Mouse (Mus musculus) ES-E14 (cell line): Measurements from ENCODE around the gene Vamp8. TPM values are rescaled to one million over a fixed set of nuclear protein-coding genes. Genes with fewer than 3 reads are reported as not detected.

ENCODE experiments used
- DNase-seq: peaks from one replicate; pipeline ENCODE4 v3.0.0-alpha.2; 2013; ENCODE audit warnings: low read depth, low spot score
- H3K27ac ChIP-seq: 2 replicates; pipeline ENCODE4 v1.5.1; 2012; ENCODE audit warnings: low read depth, mild to moderate bottlenecking, low read length, moderate library complexity, mixed read lengths; ENCODE audit not compliant: poor library complexity, insufficient read depth, severe bottlenecking
- H3K36me3 ChIP-seq: 2 replicates; pipeline ENCODE4 v1.6.1; 2012; ENCODE audit warnings: mild to moderate bottlenecking, low read length, moderate library complexity, mixed read lengths; ENCODE audit not compliant: control insufficient read depth, poor library complexity, insufficient read depth, severe bottlenecking
- H3K4me1 ChIP-seq, 2 experiments: fragments of 150-350 bp in 1 of 2; sonication (generic) in 1 of 2; 2 replicates each; pipeline ENCODE4 v1.6.1; 2012; ENCODE audit warnings: low read length in 2 of 2, mild to moderate bottlenecking in 1 of 2, mixed read lengths in 1 of 2; ENCODE audit not compliant: control insufficient read depth in 2 of 2, insufficient read depth in 2 of 2, poor library complexity in 1 of 2
- H3K4me3 ChIP-seq, 2 experiments: fragments of 150-350 bp in 1 of 2; sonication (generic) in 1 of 2; 2 replicates each; pipeline ENCODE4 v1.5.1; 2012; ENCODE audit warnings: low read length in 2 of 2, low read depth in 1 of 2, mild to moderate bottlenecking in 1 of 2, mixed read lengths in 1 of 2; ENCODE audit not compliant: insufficient read depth in 1 of 2, poor library complexity in 1 of 2, severe bottlenecking in 1 of 2
- H3K9ac ChIP-seq: 2 replicates; pipeline ENCODE4 v1.6.1; 2012; ENCODE audit warnings: low read depth, mild to moderate bottlenecking, low read length, mixed read lengths; ENCODE audit not compliant: poor library complexity, insufficient read depth, severe bottlenecking
- H3K9me3 ChIP-seq: fragments of 150-350 bp; sonication (generic); 2 replicates; pipeline ENCODE4 v1.6.1; 2012; ENCODE audit warnings: low read depth, mild to moderate bottlenecking, low read length; ENCODE audit not compliant: control insufficient read depth, insufficient read depth
- CHD2 ChIP-seq: IDR thresholded peaks from 2 replicates; pipeline ENCODE4 v1.6.1; 2014; ENCODE audit warnings: mild to moderate bottlenecking, low read depth, low read length, inconsistent platforms
- HCFC1 ChIP-seq: IDR thresholded peaks from 2 replicates; pipeline ENCODE4 v1.6.1; 2012; ENCODE audit warnings: low read length, inconsistent platforms, borderline replicate concordance; ENCODE audit not compliant: insufficient read depth
- MAFK ChIP-seq: IDR thresholded peaks from 2 replicates; pipeline ENCODE4 v1.6.1; 2014; ENCODE audit warnings: mild to moderate bottlenecking, low read depth, low read length, inconsistent platforms; ENCODE audit not compliant: insufficient read depth
- ZC3H11A ChIP-seq: IDR thresholded peaks from 2 replicates; pipeline ENCODE4 v1.6.1; 2012; ENCODE audit warnings: low read depth, mild to moderate bottlenecking, inconsistent platforms, low read length, borderline replicate concordance
- ZNF384 ChIP-seq: IDR thresholded peaks from 2 replicates; pipeline ENCODE4 v1.6.1; 2012; ENCODE audit warnings: low read depth, low read length, inconsistent platforms
- in situ Hi-C, 2 experiments: fragments of 600-800 bp; cut with MboI; formaldehyde crosslinking; loops; one replicate each; pipeline ENCODE4 v1.15.1; 2025; ENCODE audit warnings: low sequenced_read_pairs in 2 of 2, inconsistent platforms in 1 of 2; ENCODE audit not compliant: unreplicated experiment in 2 of 2
- total RNA-seq: library from RNA; depleted of rRNA; stranded (reverse); fragments of 300-350 nt; gene quantifications from 2 replicates; pipeline ENCODE4 v1.2.3, GENCODE M21; 2012

Vamp8 gene
- total RNA-seq, 1 experiment, result 44.0 TPM

DNA sequence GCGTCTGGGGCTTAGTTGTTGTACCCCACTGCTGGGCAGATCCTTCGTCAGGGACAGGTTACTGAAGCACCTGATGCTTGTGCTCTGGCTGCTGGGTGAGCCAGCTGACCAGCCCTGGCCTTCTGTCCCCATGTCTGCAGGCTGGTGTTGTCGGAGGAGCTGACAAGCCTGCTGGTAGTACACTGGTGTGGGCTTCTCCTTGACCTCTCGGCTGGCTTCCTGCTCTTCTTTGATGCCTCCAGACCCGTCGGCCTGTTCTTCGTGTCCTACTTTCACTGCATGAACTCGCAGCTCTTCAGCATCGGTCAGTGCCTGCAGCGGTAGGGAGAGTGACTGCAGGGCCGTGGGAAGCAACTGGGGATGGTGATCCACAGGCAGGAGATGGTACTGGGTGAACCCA is 35.1 kb upstream of the Vamp8 start:
- peaks cover 12% of the 10 kb centered on the region for H3K36me3 ChIP-seq
- no peak for TF ChIP-seq ZNF384
- in situ Hi-C loops, result loop anchor here (5.0 kb wide), 1 partner anchor 112 kb away; no protein-coding TSS in a partner anchor
- H3K9me3 ChIP-seq, result no peaks in the 10 kb centered on the region
- H3K4me3 ChIP-seq, result no peak overlapping the region
- H3K4me1 ChIP-seq, result no peaks in the 10 kb centered on the region
- DNase-seq, result no peak
- H3K27ac ChIP-seq, result no peak overlapping the region
- H3K9ac ChIP-seq, result no peak overlapping the region

DNA sequence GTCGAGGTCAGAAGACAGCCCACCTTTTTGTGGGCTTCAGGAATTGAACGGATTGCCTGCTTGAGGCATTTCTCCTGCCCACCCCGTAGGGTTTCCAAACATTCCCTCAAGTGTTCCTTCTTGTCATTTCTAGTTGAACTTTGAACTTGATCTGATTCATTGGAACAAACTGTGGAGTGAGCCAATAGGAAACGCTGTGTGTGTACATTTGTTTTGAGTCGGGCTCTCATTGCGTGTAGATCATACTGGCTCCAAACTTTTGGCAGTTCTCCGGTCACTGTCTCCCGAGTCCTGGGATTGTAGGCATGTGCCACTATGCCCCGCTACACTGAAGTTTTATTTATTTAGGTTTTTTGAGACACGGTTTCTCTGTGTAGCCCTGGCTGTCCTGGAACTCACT is 30.4 kb upstream of the Vamp8 start:
- H3K36me3 ChIP-seq, result peaks cover 12% of the 10 kb centered on the region
- no peak overlapping the region for H3K9ac ChIP-seq
- no peak overlapping the region for H3K27ac ChIP-seq
- in situ Hi-C loops, result loop anchor here (25.0 kb wide), 1 partner anchor 416 kb away; no protein-coding TSS in a partner anchor
- no peak overlapping the region for H3K4me3 ChIP-seq
- no peak for TF ChIP-seq ZC3H11A
- TF ChIP-seq ZNF384, result no peak
- no peak for TF ChIP-seq CHD2
- TF ChIP-seq HCFC1, result no peak
- TF ChIP-seq MAFK, result no peak
- no peaks in the 10 kb centered on the region for H3K4me1 ChIP-seq
- no peaks in the 10 kb centered on the region for H3K9me3 ChIP-seq
- DNase-seq, result no peak

DNA sequence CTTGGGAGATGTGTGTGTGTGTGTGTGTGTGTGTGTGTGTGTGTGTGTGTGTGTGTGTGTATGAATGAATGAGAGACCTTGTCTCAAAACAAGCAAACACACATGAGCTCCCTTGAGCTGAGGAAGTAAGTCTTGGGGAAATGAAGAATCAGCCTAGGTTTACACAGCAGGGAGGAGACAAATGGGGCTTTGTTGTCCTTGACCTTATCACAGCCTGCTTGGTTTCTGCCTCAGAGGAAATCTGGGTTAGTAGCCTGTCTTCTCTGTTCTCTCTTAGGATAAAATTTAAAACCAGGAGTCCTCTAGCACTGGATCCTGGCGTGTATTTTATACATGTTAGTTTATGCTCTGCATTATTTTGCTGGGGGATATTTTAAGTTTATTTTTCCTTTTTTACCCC is 29.3 kb upstream of the Vamp8 start:
- H3K9ac ChIP-seq, result no peak overlapping the region
- no peaks in the 10 kb centered on the region for H3K4me1 ChIP-seq
- H3K9me3 ChIP-seq, result no peaks in the 10 kb centered on the region
- H3K4me3 ChIP-seq, result no peak overlapping the region
- DNase-seq, result no peak
- no peak overlapping the region for H3K27ac ChIP-seq
- in situ Hi-C loops, result loop anchor here (25.0 kb wide), 1 partner anchor 417 kb away; no protein-coding TSS in a partner anchor
- H3K36me3 ChIP-seq, result peaks cover 10% of the 10 kb centered on the region
- no peak for TF ChIP-seq MAFK
- TF ChIP-seq ZC3H11A, result no peak
- no peak for TF ChIP-seq CHD2
- TF ChIP-seq ZNF384, result no peak
- TF ChIP-seq HCFC1, result no peak

DNA sequence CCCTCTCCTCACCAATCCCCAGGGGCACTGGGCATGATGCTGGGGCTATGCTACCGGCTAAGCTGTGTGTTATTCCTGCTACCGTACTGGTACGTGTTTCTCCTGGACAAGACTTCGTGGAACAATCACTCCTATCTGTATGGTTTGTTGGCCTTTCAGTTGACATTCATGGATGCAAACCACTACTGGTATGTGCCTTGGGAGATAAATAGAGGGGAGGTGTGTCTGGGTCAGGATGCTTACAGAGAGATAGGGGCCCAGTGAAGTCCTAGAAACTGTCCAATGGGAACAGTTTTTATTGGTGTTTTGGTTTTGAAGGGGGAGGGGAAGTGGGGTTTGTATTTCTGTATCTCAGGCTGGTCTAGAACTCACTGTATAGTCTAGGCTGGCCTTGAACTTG is 27.8 kb upstream of the Vamp8 start:
- in situ Hi-C loops, result loop anchor here (25.0 kb wide), 1 partner anchor 419 kb away; no protein-coding TSS in a partner anchor
- no peak overlapping the region for H3K9ac ChIP-seq
- no peaks in the 10 kb centered on the region for H3K4me1 ChIP-seq
- H3K27ac ChIP-seq, result no peak overlapping the region
- H3K9me3 ChIP-seq, result no peaks in the 10 kb centered on the region
- DNase-seq, result no peak
- no peak overlapping the region for H3K4me3 ChIP-seq
- H3K36me3 ChIP-seq, result peaks cover 2% of the 10 kb centered on the region; the same call in 1 of the 2 replicates
- TF ChIP-seq HCFC1 (no peak), CHD2 (no peak), MAFK (no peak), ZC3H11A (no peak), ZNF384 (no peak)
